Mouse (Mus musculus): ENCODE results near the gene Trpv4. TPM values are rescaled to one million over a fixed set of nuclear protein-coding genes. Genes with fewer than 3 reads are reported as not detected.

Trpv4 gene
- total RNA-seq, 2 experiments from 2014 or later = 2.9 to 6.0 TPM

- no peak for DNase-seq
- intact Hi-C loops (cut with DNase I) = no loop called here
Observed at GRCm38 (mm10) chr5:114673114-114673513, 14.9 kb upstream of the Trpv4 start.

- DNase-seq = no peak
- intact Hi-C loops (cut with DNase I) = loop anchor here (2.0 kb wide), 1 partner anchor 22 kb away; the partner anchor contains the start of gene Gltp
Observed at GRCm38 (mm10) chr5:114669014-114669413, 10.8 kb upstream of the Trpv4 start.

- intact Hi-C loops (cut with DNase I) = loop anchor here (1.0 kb wide), 1 partner anchor 28 kb away; no protein-coding TSS in a partner anchor
- peak; percentile 99 to 100 for DNase-seq
Observed at GRCm38 (mm10) chr5:114667228-114667856, 9.1 kb upstream of the Trpv4 start.

- DNase-seq = no peak
- intact Hi-C loops (cut with DNase I) = loop anchor here (1.0 kb wide), 1 partner anchor 27 kb away; no protein-coding TSS in a partner anchor
Observed at GRCm38 (mm10) chr5:114666659-114667058, 8.4 kb upstream of the Trpv4 start.

- intact Hi-C loops (cut with DNase I) = no loop called here
- DNase-seq = no peak
Observed at GRCm38 (mm10) chr5:114664750-114665149, 6.5 kb upstream of the Trpv4 start.

- intact Hi-C loops (cut with DNase I) = no loop called here
- DNase-seq = no peak
Observed at GRCm38 (mm10) chr5:114664139-114664538, 5.9 kb upstream of the Trpv4 start.

GRCm38 (mm10) chr5:114661029-114661428 is 2.8 kb upstream of the Trpv4 start:
- no peak for DNase-seq
- intact Hi-C loops (cut with DNase I) = no loop called here

- DNase-seq = no peak
- intact Hi-C loops (cut with DNase I) = no loop called here
Observed at GRCm38 (mm10) chr5:114657426-114657825, 795 bp downstream of the Trpv4 start.

- no peak for DNase-seq
- intact Hi-C loops (cut with DNase I) = no loop called here
Observed at GRCm38 (mm10) chr5:114656305-114656704, 1.9 kb downstream of the Trpv4 start.

- DNase-seq = no peak
- intact Hi-C loops (cut with DNase I) = no loop called here
Observed at GRCm38 (mm10) chr5:114655721-114656120, 2.5 kb downstream of the Trpv4 start.

GRCm38 (mm10) chr5:114653656-114654437 is 4.4 kb downstream of the Trpv4 start:
- intact Hi-C loops (cut with DNase I) = no loop called here
- DNase-seq = peak; percentile 40 to 45

GRCm38 (mm10) chr5:114651449-114651848 is 6.8 kb downstream of the Trpv4 start:
- no peak for DNase-seq
- intact Hi-C loops (cut with DNase I) = no loop called here

GRCm38 (mm10) chr5:114651002-114651401 is 7.2 kb downstream of the Trpv4 start:
- DNase-seq = no peak
- intact Hi-C loops (cut with DNase I) = no loop called here

- no peak for DNase-seq
- intact Hi-C loops (cut with DNase I) = no loop called here
Observed at GRCm38 (mm10) chr5:114648728-114649311, 9.4 kb downstream of the Trpv4 start.

- intact Hi-C loops (cut with DNase I) = no loop called here
- peak in 1 of 2 experiments; percentile 41 for DNase-seq
Observed at GRCm38 (mm10) chr5:114647211-114647974, 10.8 kb downstream of the Trpv4 start.

GRCm38 (mm10) chr5:114645916-114646315 is 12.3 kb downstream of the Trpv4 start:
- intact Hi-C loops (cut with DNase I) = no loop called here
- no peak for DNase-seq

GRCm38 (mm10) chr5:114644918-114645317 is 13.3 kb downstream of the Trpv4 start:
- intact Hi-C loops (cut with DNase I) = no loop called here
- DNase-seq = no peak

GRCm38 (mm10) chr5:114640809-114641208 is 17.4 kb downstream of the Trpv4 start:
- intact Hi-C loops (cut with DNase I) = no loop called here
- DNase-seq = no peak

GRCm38 (mm10) chr5:114639645-114639957 is 18.6 kb downstream of the Trpv4 start:
- no peak for DNase-seq
- intact Hi-C loops (cut with DNase I) = loop anchor here (1.0 to 2.0 kb wide), 2 partner anchors 28 to 51 kb away; partner anchors contain the start of gene Gltp

- intact Hi-C loops (cut with DNase I) = loop anchor here (1.0 to 2.0 kb wide), 2 partner anchors 28 to 52 kb away; partner anchors contain the start of gene Gltp
- peak; percentile 87 to 92 for DNase-seq
Observed at GRCm38 (mm10) chr5:114638769-114639644, 19.2 kb downstream of the Trpv4 start.

Data from heart, postnatal 10 days (tissue).